Mouse (Mus musculus): Measurements from ENCODE around the gene Klk1b8. TPM values are rescaled to one million over a fixed set of nuclear protein-coding genes. Genes with fewer than 3 reads are reported as not detected.
"Not testable (repeated sequence)": the region's sequence is repeated elsewhere in the genome, so short reads cannot be mapped to it uniquely, and the experiment has no call there.

Gene Klk1b8
- not detected for total RNA-seq (2021)

GRCm38 (mm10) chr7:43950364-43950763, at the start of gene Klk1b8:
Klk1b8 (plus strand) TSS chr7:43950664.
- DNase-seq, result no peak

DNA sequence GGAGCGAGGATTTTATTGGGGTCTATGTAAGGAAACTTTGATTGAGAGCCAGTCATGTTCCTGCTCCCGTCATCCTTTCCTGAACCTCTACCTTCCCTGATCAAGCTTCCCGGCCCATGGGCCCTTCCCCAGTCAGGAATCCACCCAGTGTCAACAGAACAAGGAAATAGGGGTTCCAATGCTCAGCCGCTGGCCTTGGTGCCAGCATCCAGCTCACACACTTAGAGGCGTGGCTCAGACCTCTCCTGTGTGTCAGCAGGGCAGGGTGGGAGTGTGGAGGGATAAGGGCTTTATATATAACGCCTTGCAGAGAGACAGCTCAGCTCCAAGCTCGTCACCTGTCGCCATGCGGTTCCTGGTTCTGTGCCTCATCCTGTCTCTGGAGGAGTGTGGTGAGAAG, 35.6 kb upstream of the Klk1b8 start:
- no peak for DNase-seq

DNA sequence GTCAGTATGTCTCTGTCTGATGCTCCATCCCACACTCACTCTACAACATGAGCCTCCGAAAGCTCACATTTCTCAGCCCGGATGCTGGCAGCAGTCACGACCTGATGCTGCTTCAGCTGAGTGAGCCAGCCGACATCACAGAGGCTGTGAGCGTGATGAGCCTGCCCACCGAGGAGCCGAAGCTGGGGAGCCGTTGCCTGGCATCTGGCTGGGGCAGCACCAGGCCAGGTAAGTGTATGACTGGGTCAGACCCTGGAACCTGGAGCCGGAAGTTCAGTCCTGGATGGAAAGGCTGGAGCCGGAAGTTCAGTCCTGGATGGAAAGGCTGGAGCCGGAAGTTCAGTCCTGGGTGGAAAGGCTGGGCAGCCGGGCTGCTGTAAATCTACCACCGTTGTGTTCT, 32.0 kb upstream of the Klk1b8 start:
- DNase-seq, result no peak

- DNase-seq, result no peak
These were observed 31.6 kb upstream of the Klk1b8 start for GRCm38 (mm10) chr7:43918871-43919270.

GRCm38 (mm10) chr7:43919559-43920451, 30.7 kb upstream of the Klk1b8 start:
- DNase-seq, result peak; percentile 73

DNA sequence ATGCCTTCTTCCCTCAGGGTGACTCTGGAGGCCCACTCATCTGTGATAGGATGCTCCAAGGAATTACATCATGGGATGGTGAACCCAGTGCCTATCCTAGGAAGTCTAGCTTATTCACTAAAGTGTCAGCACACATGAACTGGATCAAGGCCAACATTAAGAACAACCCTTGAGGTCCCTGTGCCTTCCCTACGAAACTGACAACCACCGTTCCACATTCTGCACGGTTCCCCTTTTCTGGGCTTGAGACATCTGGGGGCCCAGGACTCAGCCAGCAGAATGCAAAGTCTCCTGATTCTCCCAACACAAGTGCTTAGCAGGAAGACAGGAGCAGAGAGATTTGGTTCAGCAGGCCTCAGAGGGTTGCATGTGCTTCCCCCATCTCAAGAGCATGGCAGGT, 29.9 kb upstream of the Klk1b8 start:
- no peak for DNase-seq

DNA sequence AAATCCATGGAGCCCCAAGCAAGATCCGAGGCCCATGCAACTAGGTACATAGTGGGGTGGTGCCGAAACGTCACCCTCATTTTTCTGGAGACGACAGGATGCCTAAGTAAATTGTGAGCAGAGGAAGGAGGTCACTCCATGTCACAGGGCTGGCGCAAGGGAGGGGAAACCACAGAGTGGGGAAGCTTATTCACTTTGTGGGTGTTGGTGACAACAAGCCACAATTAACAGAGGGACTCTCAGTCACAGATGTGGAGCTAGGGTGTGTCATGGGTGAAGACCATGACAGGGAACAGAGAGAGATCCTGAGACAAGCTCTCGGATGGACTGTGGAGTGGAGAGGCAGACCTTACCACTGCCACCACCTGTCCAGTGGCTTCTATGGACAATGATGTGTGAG, 29.4 kb upstream of the Klk1b8 start:
- no peak for DNase-seq

DNA sequence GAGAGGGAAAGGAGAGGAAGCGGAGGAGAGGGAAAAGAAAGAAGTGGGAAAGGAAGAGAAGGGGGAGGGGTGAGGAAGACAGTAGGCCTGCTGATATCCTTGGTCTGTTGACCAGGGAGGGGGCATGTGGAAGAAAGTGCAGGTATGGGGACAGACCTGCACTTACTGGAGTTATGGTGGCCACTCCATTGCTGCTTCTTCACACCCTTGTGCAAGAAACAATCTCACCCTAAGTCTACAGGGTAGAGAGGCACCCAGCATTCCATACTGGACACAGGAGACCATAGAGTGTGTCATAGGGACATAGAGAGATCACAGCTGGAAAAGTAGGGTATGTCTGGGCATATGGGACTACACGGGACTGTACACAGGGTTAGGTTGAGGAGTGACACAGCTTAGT, 28.5 kb upstream of the Klk1b8 start:
- DNase-seq, result no peak

DNA sequence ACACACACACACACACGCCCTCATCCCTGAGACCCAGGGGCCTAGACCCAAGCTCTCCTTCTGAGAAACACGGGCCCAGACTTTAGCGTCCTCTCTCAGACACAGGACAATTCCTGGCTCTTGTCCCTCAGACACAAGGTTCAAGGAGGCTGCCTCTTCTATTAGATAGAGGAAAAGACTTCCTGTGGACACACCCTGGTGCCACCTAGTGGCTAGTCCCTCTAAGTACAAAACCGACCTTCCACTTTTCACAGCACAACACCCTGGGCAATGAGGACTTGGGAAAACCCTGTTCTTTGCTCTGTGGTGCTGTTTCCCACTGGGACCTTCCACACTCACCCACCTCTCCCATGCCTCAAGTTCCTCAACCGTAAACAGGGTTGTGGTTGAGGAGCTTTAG, 24.5 kb upstream of the Klk1b8 start:
- peak; percentile 11 for DNase-seq

- peak; percentile 8 for DNase-seq
These were observed 21.9 kb upstream of the Klk1b8 start for GRCm38 (mm10) chr7:43928521-43928920.

GRCm38 (mm10) chr7:43932337-43932736, 18.1 kb upstream of the Klk1b8 start:
- DNase-seq, result no peak

DNA sequence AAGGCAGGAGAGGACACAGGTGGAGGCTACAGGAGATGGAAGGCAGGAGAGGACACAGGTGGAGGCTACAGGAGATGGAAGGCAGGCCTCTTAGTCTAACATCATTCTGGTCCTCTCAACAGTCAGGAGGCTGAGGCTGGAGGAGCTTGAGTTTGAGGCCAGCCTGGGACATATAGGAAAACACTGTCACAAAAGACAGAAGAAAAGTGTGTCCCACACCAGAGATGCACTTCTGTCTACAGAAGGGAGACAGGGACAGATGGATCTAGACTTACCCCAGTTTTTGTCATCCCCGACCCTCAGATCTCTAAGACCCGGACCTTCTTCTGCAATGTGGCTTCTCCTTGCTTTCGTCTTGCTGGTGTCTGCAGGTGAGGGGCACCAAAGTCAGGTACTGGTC, 17.0 kb upstream of the Klk1b8 start, which contains the start of gene Klk15:
Klk15 (plus strand) TSS at position 301 of the 400 bp plus-strand sequence.
- DNase-seq, result no peak

- DNase-seq, result no peak
These were observed 15.7 kb upstream of the Klk1b8 start for GRCm38 (mm10) chr7:43934747-43935146.

- DNase-seq, result no peak
These were observed 13.9 kb upstream of the Klk1b8 start for GRCm38 (mm10) chr7:43936551-43936950.

DNA sequence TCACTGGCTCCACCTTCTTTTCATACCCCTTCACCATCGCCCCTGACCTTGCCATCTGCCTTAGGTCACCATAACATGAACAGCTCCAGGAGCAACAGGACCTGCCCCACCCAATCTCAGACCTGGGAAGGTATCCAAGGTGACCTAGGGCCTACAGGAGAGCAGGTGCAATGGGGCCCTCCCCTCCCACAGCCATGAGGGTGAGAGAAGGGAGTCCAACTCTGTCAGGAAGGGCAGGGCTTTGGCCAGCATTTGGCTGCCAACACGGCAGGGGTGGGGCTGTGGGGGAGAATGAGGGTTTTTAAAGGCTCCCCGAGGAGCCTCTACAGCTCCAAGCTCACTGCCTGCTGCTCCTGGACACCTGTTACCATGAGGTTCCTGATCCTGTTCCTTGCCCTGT, 8.2 kb upstream of the Klk1b8 start:
- DNase-seq, result not testable (repeated sequence)

GRCm38 (mm10) chr7:43944727-43945264, 5.7 kb upstream of the Klk1b8 start:
- no peak for DNase-seq

- no peak for DNase-seq
These were observed 2.2 kb downstream of the Klk1b8 start for GRCm38 (mm10) chr7:43952703-43953102.

DNA sequence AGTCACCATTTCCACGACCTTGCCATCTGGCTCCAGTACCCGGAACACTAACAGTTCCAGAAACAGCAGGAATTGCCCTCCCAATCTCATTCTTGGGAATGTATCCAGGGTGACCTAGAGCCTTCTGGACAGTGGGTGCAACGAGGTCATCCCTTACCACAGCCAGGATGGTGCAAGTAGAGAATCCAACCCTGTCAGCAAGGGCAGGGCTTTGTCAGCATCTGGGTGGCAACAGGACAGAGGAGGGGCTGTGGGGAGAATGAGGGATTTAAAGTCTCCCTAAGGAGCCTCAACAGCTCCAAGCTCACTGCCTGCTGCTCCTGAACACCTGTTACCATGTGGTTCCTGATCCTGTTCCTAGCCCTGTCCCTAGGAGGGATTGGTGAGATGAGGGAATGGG, 16.0 kb downstream of the Klk1b8 start, which contains the start of gene Klk1b1:
Klk1b1 (plus strand) TSS at position 301 of the 400 bp plus-strand sequence.
- no peak for DNase-seq

DNA sequence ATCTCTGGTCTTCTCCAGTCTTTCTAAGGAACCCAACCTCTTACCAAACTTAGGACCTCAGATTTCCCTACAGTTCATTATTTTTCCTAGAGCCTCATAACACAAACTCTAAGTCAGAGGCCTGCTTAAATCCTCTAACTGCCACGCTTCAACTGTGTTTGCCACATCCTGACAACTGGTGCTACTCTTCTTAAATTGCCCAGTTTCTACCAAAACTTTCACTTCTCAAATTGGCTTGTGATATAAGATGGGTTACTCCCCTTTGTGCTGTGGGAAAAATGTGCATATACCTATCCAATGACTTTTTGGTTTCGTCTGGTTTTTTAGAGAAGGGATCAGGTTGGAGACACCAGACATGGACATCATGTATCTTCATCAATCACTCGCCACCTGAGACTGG, 16.6 kb downstream of the Klk1b8 start:
- no peak for DNase-seq

GRCm38 (mm10) chr7:43967612-43968011, 17.1 kb downstream of the Klk1b8 start:
- DNase-seq, result no peak

- DNase-seq, result not testable (repeated sequence)
These were observed 25.3 kb downstream of the Klk1b8 start, which contains the start of gene Klk1b9 for GRCm38 (mm10) chr7:43975761-43976160. Klk1b9 (plus strand) TSS chr7:43976061.

GRCm38 (mm10) chr7:43985657-43986056, 35.2 kb downstream of the Klk1b8 start:
- DNase-seq, result no peak

- DNase-seq, result not testable (repeated sequence)
These were observed 44.4 kb downstream of the Klk1b8 start for GRCm38 (mm10) chr7:43994821-43995220.

DNA sequence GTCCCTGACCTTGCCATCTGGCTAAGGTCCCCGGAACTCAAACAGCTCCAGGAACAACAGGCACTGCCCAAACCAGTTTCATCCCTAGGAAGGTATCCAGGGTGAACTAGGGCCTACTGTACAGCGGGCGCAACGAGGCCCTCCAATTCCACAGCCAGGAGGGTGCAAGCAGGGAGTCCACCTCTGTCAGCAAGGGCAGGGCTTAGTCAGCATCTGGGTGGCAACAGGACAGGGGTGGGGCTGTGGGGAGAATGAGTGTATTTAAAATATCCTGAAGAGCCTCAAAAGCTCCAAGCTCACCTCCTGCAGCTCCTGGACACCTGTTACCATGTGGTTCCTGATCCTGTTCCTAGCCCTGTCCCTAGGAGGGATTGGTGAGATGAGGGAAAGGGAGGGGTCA, 45.1 kb downstream of the Klk1b8 start, which contains the start of gene Klk1b11:
Klk1b11 (plus strand) TSS at position 301 of the 400 bp plus-strand sequence.
- DNase-seq, result not testable (repeated sequence)
